Mouse (Mus musculus): ENCODE data around the gene Arrb1. TPM values are rescaled to one million over a fixed set of nuclear protein-coding genes. Genes with fewer than 3 reads are reported as not detected.

Arrb1 gene
- polyA plus RNA-seq, 1 experiment from 2014 or later: 20.6 TPM

DNA sequence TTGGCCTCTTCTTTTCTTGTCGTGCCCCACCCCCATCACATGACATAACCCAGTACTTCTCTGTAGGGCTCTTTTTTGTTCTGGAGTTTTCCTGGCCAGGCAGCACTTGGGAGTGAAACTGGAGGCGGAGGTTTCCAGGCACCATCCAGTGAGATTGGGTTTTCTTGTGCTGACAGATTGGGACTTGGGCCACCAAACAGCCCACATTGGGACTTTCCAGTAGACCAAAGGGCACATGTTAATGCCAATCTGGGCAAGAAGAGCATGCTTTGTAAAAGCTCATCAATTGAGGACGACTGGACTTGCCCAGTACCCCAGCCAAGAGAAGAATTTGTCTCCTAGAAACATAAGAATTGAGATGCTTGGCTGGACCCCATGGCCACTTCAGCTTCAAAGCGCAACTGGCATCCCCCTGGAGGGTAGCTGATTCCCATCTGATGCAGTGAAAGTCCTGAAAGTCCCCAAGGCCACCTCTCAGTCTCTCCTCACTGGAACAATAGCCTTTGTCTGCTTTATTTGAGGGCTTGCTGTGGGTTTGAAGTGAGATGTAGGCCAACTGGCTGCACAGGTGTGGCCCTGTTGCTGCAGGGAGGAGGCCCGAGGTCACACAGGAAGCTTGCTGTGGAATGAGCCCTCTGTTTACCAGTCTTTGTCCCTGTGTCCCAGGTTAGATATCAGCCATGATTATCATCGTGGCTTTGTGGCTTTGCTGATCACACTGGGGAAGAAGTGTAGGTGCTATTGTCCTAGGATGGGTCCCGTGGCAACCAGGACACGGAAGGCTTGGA, 68.8 kb downstream of the Arrb1 start:
- H3K36me3 ChIP-seq (ENCODE audit: control insufficient read depth, insufficient read depth, low read length): peaks cover 8% of the 10 kb centered on the region
- WGBS: 75% methylated on average over 8 of the region's 8 CpGs
- no peak overlapping the region for H3K4me3 ChIP-seq (ENCODE audit: low read length)
- H3K27ac ChIP-seq (ENCODE audit: low read length): no peak overlapping the region
- no peaks in the 10 kb centered on the region for H3K27me3 ChIP-seq (ENCODE audit: control insufficient read depth, insufficient read depth, low read depth, low read length)
- ATAC-seq (ENCODE audit: low read depth): no peak
- H3K4me2 ChIP-seq (ENCODE audit: low read depth, low read length): no peak overlapping the region
- no peaks in the 10 kb centered on the region for H3K9me3 ChIP-seq (ENCODE audit: control insufficient read depth, low read length)
- H3K9ac ChIP-seq (ENCODE audit: low read length): no peak overlapping the region
- no peaks in the 10 kb centered on the region for H3K4me1 ChIP-seq (replicated peaks; ENCODE audit: control insufficient read depth, insufficient read depth, low read length)

DNA sequence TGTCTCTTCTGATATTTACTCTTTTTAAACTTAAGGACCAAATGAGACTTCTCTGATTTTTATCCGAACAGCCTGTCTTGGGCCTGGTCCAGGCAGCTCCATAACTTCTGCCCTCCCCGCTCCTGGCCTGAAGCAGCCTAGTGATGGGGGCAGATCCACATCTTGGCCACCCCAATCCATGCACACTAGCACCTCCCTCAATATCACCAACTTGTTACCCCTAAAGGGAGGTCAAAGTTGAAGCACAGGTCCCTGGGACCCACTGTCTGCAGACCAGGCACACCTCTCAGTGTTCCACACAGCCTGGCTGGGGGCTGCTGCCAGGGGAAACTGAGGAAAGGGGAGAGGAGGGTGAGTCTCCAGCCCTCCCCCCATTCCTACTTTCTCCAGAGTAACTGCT, 69.8 kb downstream of the Arrb1 start:
- 81% methylated on average over 2 of the region's 2 CpGs for WGBS

DNA sequence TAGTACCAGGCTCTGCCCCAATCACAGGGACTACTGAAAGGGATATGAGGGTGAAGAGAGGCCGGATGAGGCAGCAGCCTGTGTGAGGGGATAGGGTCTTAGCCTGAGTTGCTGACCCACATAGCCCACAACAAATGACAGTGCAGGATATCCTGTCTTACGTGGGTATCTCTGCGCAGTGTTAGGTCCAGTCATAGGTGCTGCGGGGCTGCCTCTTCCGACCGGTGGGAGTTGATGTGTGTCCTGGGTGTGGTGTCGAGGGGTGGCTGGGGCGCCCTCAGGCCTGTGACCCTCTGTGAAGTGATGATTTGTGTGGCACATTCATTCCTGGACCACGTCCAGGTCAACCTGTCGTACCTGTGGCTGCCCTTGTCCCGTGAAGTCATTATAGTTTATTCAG, 71.0 kb downstream of the Arrb1 start:
- Histone ChIP-seq H3K4me2 (ENCODE audit: low read depth, low read length) (no peak overlapping the region), H3K4me1 (replicated peaks; ENCODE audit: control insufficient read depth, insufficient read depth, low read length) (no peaks in the 10 kb centered on the region), H3K9ac (ENCODE audit: low read length) (no peak overlapping the region), H3K27me3 (ENCODE audit: control insufficient read depth, insufficient read depth, low read depth, low read length) (no peaks in the 10 kb centered on the region), H3K9me3 (ENCODE audit: control insufficient read depth, low read length) (no peaks in the 10 kb centered on the region), H3K4me3 (ENCODE audit: low read length) (no peak overlapping the region), H3K36me3 (ENCODE audit: control insufficient read depth, insufficient read depth, low read length) (peaks cover 3% of the 10 kb centered on the region; the same call in 1 of the 2 replicates), H3K27ac (ENCODE audit: low read length) (no peak overlapping the region)
- ATAC-seq (ENCODE audit: low read depth): no peak
- WGBS: 78% methylated on average over 11 of the region's 11 CpGs

More for the DNA sequence above, 69.8 kb downstream of the Arrb1 start:
- H3K4me1 ChIP-seq (replicated peaks; ENCODE audit: control insufficient read depth, insufficient read depth, low read length): no peaks in the 10 kb centered on the region
- no peak overlapping the region for H3K4me3 ChIP-seq (ENCODE audit: low read length)
- no peak for ATAC-seq (ENCODE audit: low read depth)
- no peak overlapping the region for H3K9ac ChIP-seq (ENCODE audit: low read length)
- H3K27ac ChIP-seq (ENCODE audit: low read length): no peak overlapping the region
- H3K27me3 ChIP-seq (ENCODE audit: control insufficient read depth, insufficient read depth, low read depth, low read length): no peaks in the 10 kb centered on the region
- no peaks in the 10 kb centered on the region for H3K9me3 ChIP-seq (ENCODE audit: control insufficient read depth, low read length)
- peaks cover 7% of the 10 kb centered on the region for H3K36me3 ChIP-seq (ENCODE audit: control insufficient read depth, insufficient read depth, low read length)
- no peak overlapping the region for H3K4me2 ChIP-seq (ENCODE audit: low read depth, low read length)

DNA sequence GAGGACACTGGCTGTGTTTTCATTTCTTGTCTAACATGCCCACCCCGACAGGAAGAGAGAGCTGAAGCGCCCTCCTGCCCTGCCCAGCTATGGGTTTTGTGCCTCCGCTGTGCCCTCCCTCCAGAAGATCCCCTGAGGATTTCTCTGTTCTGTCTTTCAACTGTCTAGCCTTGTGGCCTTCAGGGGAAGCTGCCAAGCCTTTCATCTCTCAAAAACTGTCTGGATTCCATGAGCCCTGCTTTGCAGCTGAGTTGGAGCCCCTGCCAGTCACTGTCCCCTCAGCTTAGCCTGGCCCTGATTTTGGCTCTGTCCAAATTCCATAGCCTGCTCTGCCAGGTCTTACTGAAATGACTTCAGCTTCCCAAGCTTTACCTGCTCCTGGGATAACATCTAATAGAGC, 71.5 kb downstream of the Arrb1 start:
- no peak for ATAC-seq (ENCODE audit: low read depth)
- Histone ChIP-seq H3K9me3 (ENCODE audit: control insufficient read depth, low read length) (no peaks in the 10 kb centered on the region), H3K4me2 (ENCODE audit: low read depth, low read length) (no peak overlapping the region), H3K27me3 (ENCODE audit: control insufficient read depth, insufficient read depth, low read depth, low read length) (no peaks in the 10 kb centered on the region), H3K4me1 (replicated peaks; ENCODE audit: control insufficient read depth, insufficient read depth, low read length) (no peaks in the 10 kb centered on the region), H3K36me3 (ENCODE audit: control insufficient read depth, insufficient read depth, low read length) (peaks cover 3% of the 10 kb centered on the region; the same call in 1 of the 2 replicates), H3K27ac (ENCODE audit: low read length) (no peak overlapping the region), H3K4me3 (ENCODE audit: low read length) (no peak overlapping the region), H3K9ac (ENCODE audit: low read length) (no peak overlapping the region)
- WGBS: 75% methylated on average over 3 of the region's 3 CpGs

DNA sequence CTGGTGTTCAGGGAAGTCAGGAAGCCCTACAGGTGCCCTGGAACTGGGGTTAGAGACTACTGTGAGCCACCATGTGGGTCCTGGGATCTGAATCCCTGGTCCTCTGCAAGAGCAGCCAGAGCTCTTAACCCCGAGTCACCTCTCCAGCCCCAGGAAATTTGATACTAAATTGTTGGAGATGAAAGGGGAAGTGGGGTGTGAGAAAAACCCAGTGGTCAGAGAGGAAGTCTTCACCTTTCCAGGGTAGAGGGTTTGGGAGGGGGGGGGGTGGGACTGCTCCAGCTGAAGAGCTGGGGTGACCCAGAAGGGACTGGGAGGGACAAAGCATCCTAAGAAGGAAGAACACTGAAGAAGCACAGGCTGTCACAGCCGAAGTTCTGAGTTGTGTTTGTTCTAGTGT, 72.4 kb downstream of the Arrb1 start:
- no peak for ATAC-seq (ENCODE audit: low read depth)
- H3K36me3 ChIP-seq (ENCODE audit: control insufficient read depth, insufficient read depth, low read length): no peaks in the 10 kb centered on the region
- no peak overlapping the region for H3K4me2 ChIP-seq (ENCODE audit: low read depth, low read length)
- WGBS: 34% methylated on average over 2 of the region's 2 CpGs
- H3K27me3 ChIP-seq (ENCODE audit: control insufficient read depth, insufficient read depth, low read depth, low read length): no peaks in the 10 kb centered on the region
- H3K9ac ChIP-seq (ENCODE audit: low read length): no peak overlapping the region
- H3K4me1 ChIP-seq (replicated peaks; ENCODE audit: control insufficient read depth, insufficient read depth, low read length): no peaks in the 10 kb centered on the region
- H3K9me3 ChIP-seq (ENCODE audit: control insufficient read depth, low read length): no peaks in the 10 kb centered on the region
- H3K27ac ChIP-seq (ENCODE audit: low read length): no peak overlapping the region
- H3K4me3 ChIP-seq (ENCODE audit: low read length): no peak overlapping the region

DNA sequence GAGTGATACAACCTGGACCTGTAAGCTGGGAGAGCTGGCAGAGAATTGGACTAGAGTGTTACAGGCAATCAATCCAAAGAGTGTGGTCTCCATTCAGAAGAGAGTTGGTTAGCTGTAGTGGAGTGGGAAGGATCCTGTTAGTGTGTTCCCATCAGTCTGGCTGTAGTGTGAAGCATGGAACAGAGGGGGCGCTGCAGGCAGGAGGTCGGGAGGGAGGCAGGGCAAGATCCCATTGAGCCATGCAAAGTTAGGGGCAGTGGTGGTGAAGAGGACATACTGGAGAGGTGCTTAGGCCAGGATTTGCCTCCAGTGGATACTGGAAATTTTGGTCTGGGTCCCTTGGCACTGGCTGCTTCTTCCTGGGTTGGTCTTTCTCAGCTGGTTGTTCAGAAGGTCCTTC, 83.0 kb downstream of the Arrb1 start:
- H3K4me3 ChIP-seq (ENCODE audit: low read length): no peak overlapping the region
- no peaks in the 10 kb centered on the region for H3K4me1 ChIP-seq (replicated peaks; ENCODE audit: control insufficient read depth, insufficient read depth, low read length)
- H3K27me3 ChIP-seq (ENCODE audit: control insufficient read depth, insufficient read depth, low read depth, low read length): peaks cover 2% of the 10 kb centered on the region; the same call in 1 of the 2 replicates
- H3K9me3 ChIP-seq (ENCODE audit: control insufficient read depth, low read length): no peaks in the 10 kb centered on the region
- ATAC-seq (ENCODE audit: low read depth): no peak
- WGBS: 58% methylated on average over 2 of the region's 2 CpGs
- no peak overlapping the region for H3K27ac ChIP-seq (ENCODE audit: low read length)
- H3K4me2 ChIP-seq (ENCODE audit: low read depth, low read length): no peak overlapping the region
- H3K9ac ChIP-seq (ENCODE audit: low read length): no peak overlapping the region
- no peaks in the 10 kb centered on the region for H3K36me3 ChIP-seq (ENCODE audit: control insufficient read depth, insufficient read depth, low read length)

DNA sequence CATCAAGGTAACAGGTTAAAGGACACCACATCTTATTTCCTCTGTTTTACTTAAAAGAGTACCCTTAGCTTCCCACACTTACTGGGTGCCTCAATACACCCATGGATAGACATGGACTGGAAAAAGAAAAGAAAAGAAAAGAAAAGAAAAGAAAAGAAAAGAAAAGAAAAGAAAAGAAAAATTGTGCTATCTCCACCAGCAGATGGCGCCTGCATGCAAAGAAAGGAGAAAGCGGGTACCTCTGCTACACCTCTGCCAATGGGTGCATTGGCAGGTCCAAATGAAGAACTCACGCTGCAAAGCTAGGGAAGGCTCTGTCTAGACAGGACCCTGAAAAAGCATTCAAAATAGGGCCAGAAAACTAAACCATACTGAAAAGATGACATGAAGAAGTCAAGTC, 83.6 kb downstream of the Arrb1 start:
- H3K36me3 ChIP-seq (ENCODE audit: control insufficient read depth, insufficient read depth, low read length): no peaks in the 10 kb centered on the region
- H3K27ac ChIP-seq (ENCODE audit: low read length): no peak overlapping the region
- H3K9me3 ChIP-seq (ENCODE audit: control insufficient read depth, low read length): no peaks in the 10 kb centered on the region
- no peaks in the 10 kb centered on the region for H3K4me1 ChIP-seq (replicated peaks; ENCODE audit: control insufficient read depth, insufficient read depth, low read length)
- WGBS: 4% methylated on average over 3 of the region's 3 CpGs
- H3K9ac ChIP-seq (ENCODE audit: low read length): no peak overlapping the region
- ATAC-seq (ENCODE audit: low read depth): no peak
- no peak overlapping the region for H3K4me3 ChIP-seq (ENCODE audit: low read length)
- H3K27me3 ChIP-seq (ENCODE audit: control insufficient read depth, insufficient read depth, low read depth, low read length): peaks cover 4% of the 10 kb centered on the region
- H3K4me2 ChIP-seq (ENCODE audit: low read depth, low read length): no peak overlapping the region

DNA sequence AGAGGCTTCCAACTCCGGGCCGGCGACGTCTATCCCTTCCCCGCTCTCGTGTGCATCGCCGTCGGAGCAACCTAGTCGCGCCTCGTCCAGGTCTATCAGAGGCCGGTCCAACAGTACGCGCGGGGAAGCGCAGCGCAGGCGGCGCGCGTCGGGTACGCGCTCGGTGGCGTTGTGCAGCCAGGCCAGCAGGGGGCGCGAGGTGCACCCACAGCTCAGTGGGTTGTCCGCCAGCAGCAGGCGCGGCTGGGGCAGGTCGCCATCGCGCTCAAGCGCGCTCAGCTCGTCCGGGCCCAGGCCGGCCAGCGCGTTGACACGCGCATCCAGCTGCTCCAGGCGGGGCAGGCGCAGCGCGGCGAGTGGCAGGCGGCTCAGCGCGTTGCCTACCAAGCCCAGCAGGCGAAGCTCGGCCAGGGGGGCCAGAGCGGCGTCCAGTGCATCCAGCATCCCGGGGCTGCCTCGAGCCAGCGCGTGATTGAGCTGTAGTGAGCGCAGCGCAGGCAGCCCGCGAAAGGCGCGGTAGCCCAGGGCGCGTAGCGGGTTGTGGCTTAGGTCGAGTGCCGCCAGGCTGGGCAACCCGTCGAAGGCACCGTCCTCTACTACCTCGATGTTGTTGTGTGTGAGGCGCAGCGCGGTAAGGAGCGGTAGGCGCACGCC, 90.6 kb downstream of the Arrb1 start:
- no peaks in the 10 kb centered on the region for H3K9me3 ChIP-seq (ENCODE audit: control insufficient read depth, low read length)
- ATAC-seq (ENCODE audit: low read depth): peak; percentile 91
- peak overlapping the region; percentile 53 for H3K4me3 ChIP-seq (ENCODE audit: low read length)
- peaks cover 12% of the 10 kb centered on the region for H3K4me1 ChIP-seq (replicated peaks; ENCODE audit: control insufficient read depth, insufficient read depth, low read length)
- under 1% methylated on average over 75 of the region's 81 CpGs for WGBS
- H3K36me3 ChIP-seq (ENCODE audit: control insufficient read depth, insufficient read depth, low read length): no peaks in the 10 kb centered on the region
- peaks cover 43% of the 10 kb centered on the region for H3K27me3 ChIP-seq (ENCODE audit: control insufficient read depth, insufficient read depth, low read depth, low read length)
- H3K4me2 ChIP-seq (ENCODE audit: low read depth, low read length): peak overlapping the region; percentile 95
- H3K9ac ChIP-seq (ENCODE audit: low read length): peak overlapping the region; percentile 44
- H3K27ac ChIP-seq (ENCODE audit: low read length): no peak overlapping the region

DNA sequence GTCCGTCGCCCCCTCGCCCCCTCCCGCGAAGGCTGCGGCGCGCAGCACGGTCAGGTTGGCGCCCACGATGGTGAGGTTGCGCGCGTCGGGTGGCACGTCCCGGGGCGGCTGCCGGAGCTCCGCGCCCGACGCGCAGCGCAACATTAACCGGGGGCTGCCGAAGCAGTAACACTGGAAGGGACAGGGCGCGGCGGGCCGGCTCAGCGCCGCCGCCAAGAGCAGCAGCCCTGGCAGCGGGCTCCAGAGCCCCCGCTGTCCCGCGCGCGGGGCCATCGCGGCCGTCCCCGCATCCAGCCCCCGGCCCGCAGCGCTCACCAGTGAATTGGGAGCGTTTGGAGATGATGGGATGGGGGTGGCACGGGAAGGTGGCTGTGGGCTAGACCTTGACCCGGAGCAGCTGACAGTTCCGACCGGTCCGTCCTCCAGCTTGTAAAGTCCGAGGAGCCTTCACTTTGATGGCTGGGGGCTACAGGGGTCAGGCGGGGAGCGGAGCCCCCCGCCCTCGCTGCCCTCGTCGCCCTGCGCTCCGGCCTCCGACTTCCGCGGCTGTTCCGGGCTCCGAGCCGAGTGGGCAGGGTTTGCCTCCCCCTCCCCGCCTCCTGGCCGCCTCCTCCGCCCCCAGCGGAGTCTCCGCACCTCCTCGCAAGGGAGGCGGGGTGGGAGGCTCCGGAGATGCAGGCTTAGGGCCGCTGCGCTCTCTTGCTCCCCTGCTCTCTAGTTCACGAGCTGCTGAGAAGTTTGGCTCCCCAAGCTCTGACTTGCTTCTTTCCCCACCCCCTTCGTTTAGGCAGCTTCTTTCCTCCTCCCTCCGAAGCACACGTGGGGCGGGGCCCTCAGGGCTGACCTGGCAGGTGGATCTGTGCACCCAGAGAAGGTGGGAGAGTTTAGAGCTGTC, 91.4 kb downstream of the Arrb1 start, which contains the start of gene Tpbgl:
Gene Tpbgl, minus strand, starts transcription at position 728 of the 895 bp plus-strand sequence.
- peak within 1 kb of the TSS; percentile 44 for H3K9ac ChIP-seq (ENCODE audit: low read length)
- peaks cover 12% of the 10 kb centered on the region for H3K4me1 ChIP-seq (replicated peaks; ENCODE audit: control insufficient read depth, insufficient read depth, low read length)
- no peaks in the 10 kb centered on the region for H3K36me3 ChIP-seq (ENCODE audit: control insufficient read depth, insufficient read depth, low read length)
- H3K4me3 ChIP-seq (ENCODE audit: low read length): peak within 1 kb of the TSS; percentile 53
- peak within 1 kb of the TSS; percentile 95 for H3K4me2 ChIP-seq (ENCODE audit: low read depth, low read length)
- H3K27ac ChIP-seq (ENCODE audit: low read length): no peak within 1 kb of the TSS
- WGBS: under 1% methylated on average over 61 of the region's 83 CpGs
- H3K27me3 ChIP-seq (ENCODE audit: control insufficient read depth, insufficient read depth, low read depth, low read length): peaks cover 43% of the 10 kb centered on the region
- peak; percentile 61 for ATAC-seq (ENCODE audit: low read depth)
- H3K9me3 ChIP-seq (ENCODE audit: control insufficient read depth, low read length): no peaks in the 10 kb centered on the region
